Mouse (Mus musculus): Measurements from ENCODE around the gene Gstm5. TPM values are rescaled to one million over a fixed set of nuclear protein-coding genes. Genes with fewer than 3 reads are reported as not detected.

The Gstm5 gene
- polyA plus RNA-seq, 1 experiment from 2014 or later = 230 TPM

DNA sequence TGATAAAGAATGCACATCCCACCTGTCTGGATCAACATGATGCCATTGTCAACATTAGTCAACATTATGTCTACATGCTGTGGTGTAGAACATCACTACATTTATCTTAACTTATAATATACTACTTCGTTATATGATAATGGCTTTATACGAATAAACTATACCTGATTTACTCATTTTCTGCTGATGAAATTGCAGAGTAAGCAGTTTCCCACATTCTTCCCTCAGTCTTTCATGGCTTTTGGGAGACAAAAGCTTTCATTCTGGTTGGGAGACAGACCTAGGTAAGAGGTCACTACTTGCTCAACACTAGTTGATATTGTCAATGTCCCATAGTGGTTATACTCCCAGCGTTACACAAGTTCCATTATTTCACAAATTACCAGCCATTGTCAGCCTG lies 29.7 kb downstream of the Gstm5 start:
- H3K9ac ChIP-seq = no peak overlapping the region
- no peak for ATAC-seq (ENCODE audit: low FRiP score)
- no peaks in the 10 kb centered on the region for H3K36me3 ChIP-seq (replicated peaks)
- H3K4me2 ChIP-seq = no peak overlapping the region
- H3K4me1 ChIP-seq = 0 out of 2 replicates have a peak, but pooled peaks cover 1% of the 10 kb centered on the region
- H3K27ac ChIP-seq = no peak overlapping the region
- no peak overlapping the region for H3K4me3 ChIP-seq (replicated peaks)
- 88% methylated on average over 3 of the region's 3 CpGs for WGBS
- H3K9me3 ChIP-seq = no peaks in the 10 kb centered on the region
- H3K27me3 ChIP-seq = no peaks in the 10 kb centered on the region

DNA sequence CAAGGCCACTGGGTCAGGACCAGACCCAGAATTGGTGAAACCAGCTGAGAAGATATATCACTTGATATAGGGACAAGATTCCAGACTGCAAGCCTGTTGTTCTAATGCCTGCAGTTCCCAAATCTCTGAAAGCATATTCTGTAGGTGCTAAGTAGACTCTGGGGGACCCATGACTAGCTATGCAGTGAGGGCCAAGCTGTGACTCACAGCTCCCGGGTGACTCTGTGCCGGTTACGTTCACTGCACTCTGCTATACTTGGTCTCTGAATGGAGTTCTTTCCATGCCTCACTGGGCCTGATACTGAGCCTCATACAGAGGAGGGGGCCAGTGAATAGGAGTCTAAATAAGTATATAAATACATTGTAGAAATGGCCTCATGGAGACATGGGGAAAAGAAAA lies 32.2 kb downstream of the Gstm5 start:
- Histone ChIP-seq H3K9me3 (no peaks in the 10 kb centered on the region), H3K9ac (no peak overlapping the region), H3K4me1 (peaks cover 16% of the 10 kb centered on the region; the same call in 1 of the 2 replicates), H3K36me3 (replicated peaks) (no peaks in the 10 kb centered on the region), H3K4me3 (replicated peaks) (no peak overlapping the region), H3K27ac (no peak overlapping the region), H3K4me2 (no peak overlapping the region), H3K27me3 (no peaks in the 10 kb centered on the region)
- no peak for ATAC-seq (ENCODE audit: low FRiP score)
- 77% methylated on average over 3 of the region's 3 CpGs for WGBS

DNA sequence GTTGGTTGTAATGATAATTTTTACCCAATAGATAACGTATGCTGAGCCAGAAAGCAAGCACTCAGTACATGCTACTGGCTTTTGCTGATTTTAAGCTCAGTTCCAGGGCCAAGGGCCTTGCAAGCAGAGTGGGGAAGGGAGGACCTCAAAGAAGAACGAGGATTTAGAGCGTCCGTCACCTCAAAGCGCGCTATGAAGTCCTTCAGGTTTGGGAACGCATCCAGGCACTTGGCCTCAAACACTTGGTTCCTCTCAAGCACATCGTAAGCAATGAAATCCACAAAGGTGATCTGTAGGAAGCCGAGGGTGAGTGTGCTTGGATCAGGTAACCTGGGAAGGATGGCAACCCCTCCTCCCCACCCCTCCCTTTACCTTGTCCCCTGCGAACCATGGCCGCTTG lies 33.1 kb downstream of the Gstm5 start:
- 85% methylated on average over 11 of the region's 11 CpGs for WGBS
- ATAC-seq (ENCODE audit: low FRiP score) = no peak
- Histone ChIP-seq H3K27ac (no peak overlapping the region), H3K36me3 (replicated peaks) (no peaks in the 10 kb centered on the region), H3K9me3 (no peaks in the 10 kb centered on the region), H3K9ac (no peak overlapping the region), H3K27me3 (peaks cover under 1% of the 10 kb centered on the region; the same call in 1 of the 2 replicates), H3K4me1 (peaks cover 16% of the 10 kb centered on the region; the same call in 1 of the 2 replicates), H3K4me2 (no peak overlapping the region), H3K4me3 (replicated peaks) (no peak overlapping the region)

DNA sequence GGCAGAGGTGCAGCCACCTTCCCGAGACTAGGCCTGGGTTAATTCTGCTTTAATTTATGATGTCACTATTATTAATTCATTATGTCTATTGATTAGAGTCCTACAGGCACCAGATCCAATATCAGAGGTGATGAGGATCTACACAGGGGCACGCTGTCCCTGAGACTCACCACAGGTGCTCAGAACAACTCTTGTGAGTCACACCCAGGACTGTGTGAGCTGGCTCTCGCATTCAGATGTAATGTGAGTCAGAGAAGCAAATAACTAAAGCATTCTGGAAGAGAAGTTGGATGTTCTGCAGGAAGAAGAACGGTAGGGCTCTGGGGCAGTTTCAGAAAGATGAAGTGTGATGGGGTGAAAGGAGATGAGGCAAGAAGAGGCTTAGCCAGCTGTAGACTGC lies 33.6 kb downstream of the Gstm5 start:
- Histone ChIP-seq H3K27ac (no peak overlapping the region), H3K4me1 (peaks cover 16% of the 10 kb centered on the region; the same call in 1 of the 2 replicates), H3K9ac (no peak overlapping the region), H3K27me3 (peaks cover 4% of the 10 kb centered on the region; the same call in 1 of the 2 replicates), H3K9me3 (no peaks in the 10 kb centered on the region), H3K4me3 (replicated peaks) (no peak overlapping the region), H3K36me3 (replicated peaks) (no peaks in the 10 kb centered on the region), H3K4me2 (no peak overlapping the region)
- WGBS = 85% methylated on average over 4 of the region's 4 CpGs
- no peak for ATAC-seq (ENCODE audit: low FRiP score)

DNA sequence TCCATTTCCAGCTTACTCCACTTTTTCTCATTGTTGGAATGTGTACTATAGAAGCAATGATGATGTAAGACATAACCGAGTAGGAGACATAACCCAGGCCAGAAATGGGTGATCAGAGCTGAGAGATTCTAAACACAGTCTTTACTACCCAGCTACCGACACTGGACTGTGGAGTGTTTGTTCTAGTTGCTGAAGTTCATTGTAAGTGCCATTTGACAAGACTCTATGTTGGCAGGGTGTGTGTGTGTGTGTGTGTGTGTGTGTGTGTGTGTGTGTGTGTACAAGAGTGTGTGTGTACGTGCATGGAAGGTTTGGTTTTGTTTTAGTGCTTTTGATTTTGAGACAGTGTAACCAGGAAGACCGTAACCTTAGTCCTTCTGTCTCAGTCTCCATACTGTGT lies 34.1 kb downstream of the Gstm5 start:
- H3K27me3 ChIP-seq = peaks cover 4% of the 10 kb centered on the region; the same call in 1 of the 2 replicates
- ATAC-seq (ENCODE audit: low FRiP score) = no peak
- 86% methylated on average over 4 of the region's 4 CpGs for WGBS

DNA sequence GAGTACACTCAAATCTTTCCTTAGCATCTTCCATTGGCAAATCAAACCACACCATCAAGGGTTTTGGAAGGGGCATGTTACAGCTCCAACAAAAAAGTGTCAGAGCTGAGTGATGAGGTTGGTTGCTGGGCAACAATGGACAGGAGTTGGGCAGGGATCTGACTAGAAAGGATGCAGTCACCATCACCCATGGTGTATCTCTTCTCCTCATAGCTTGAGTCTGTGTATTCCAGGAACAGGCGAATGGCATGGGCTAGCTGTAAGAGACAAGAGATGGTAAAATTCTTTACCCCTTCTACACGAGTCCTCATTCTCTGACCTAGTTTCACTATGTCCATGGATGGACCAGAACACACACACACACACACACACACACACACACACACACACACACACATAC lies 35.5 kb downstream of the Gstm5 start:
- no peaks in the 10 kb centered on the region for H3K36me3 ChIP-seq (replicated peaks)
- no peaks in the 10 kb centered on the region for H3K9me3 ChIP-seq
- ATAC-seq (ENCODE audit: low FRiP score) = no peak; the same call in 1 of the 2 replicates
- H3K4me3 ChIP-seq (replicated peaks) = peak overlapping the region; percentile 35
- H3K27me3 ChIP-seq = peaks cover 4% of the 10 kb centered on the region; the same call in 1 of the 2 replicates
- H3K4me1 ChIP-seq = peaks cover 16% of the 10 kb centered on the region; the same call in 1 of the 2 replicates
- peak overlapping the region; percentile 53 for H3K4me2 ChIP-seq
- H3K9ac ChIP-seq = peak overlapping the region; percentile 47; the same call in 1 of the 2 replicates
- 56% methylated on average over 2 of the region's 2 CpGs for WGBS
- H3K27ac ChIP-seq = peak overlapping the region; percentile 89

More for the DNA sequence above, 34.1 kb downstream of the Gstm5 start:
- Histone ChIP-seq H3K4me3 (replicated peaks) (no peak overlapping the region), H3K4me2 (no peak overlapping the region), H3K36me3 (replicated peaks) (no peaks in the 10 kb centered on the region), H3K9ac (no peak overlapping the region), H3K9me3 (no peaks in the 10 kb centered on the region), H3K4me1 (peaks cover 16% of the 10 kb centered on the region; the same call in 1 of the 2 replicates), H3K27ac (no peak overlapping the region)

DNA sequence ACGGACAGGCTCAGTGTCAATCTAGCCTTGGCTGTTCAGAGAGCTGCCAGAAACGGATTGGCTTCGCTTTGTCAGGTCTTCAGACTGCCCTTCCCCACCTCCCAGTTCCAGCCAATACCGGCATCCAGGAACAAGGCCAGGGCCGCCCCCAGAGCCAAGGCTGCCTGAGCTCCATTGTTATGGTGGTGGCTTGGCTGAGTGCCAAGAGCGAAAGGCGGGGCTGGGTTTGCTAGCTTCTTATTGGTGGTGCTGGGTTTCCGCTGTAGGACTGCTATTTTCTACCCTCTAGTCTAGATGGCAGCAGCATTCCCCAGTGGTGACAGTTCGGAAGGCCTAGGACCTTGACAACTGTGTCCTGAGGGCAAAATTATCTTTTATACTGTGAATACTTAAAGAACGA lies 36.0 kb downstream of the Gstm5 start, which contains the start of gene Gstm7:
Gene Gstm7, minus strand, starts transcription at position 148 of the 400 bp plus-strand sequence.
- Histone ChIP-seq H3K27me3 (peaks cover 4% of the 10 kb centered on the region; the same call in 1 of the 2 replicates), H3K4me3 (replicated peaks) (peak within 1 kb of the TSS; percentile 35), H3K9ac (peak within 1 kb of the TSS; percentile 47; the same call in 1 of the 2 replicates), H3K27ac (peak within 1 kb of the TSS; percentile 89), H3K4me1 (peaks cover 16% of the 10 kb centered on the region; the same call in 1 of the 2 replicates), H3K36me3 (replicated peaks) (no peaks in the 10 kb centered on the region), H3K9me3 (no peaks in the 10 kb centered on the region), H3K4me2 (peak within 1 kb of the TSS; percentile 53)
- peak; percentile 98 for ATAC-seq (ENCODE audit: low FRiP score)
- 3% methylated on average over 10 of the region's 10 CpGs for WGBS

DNA sequence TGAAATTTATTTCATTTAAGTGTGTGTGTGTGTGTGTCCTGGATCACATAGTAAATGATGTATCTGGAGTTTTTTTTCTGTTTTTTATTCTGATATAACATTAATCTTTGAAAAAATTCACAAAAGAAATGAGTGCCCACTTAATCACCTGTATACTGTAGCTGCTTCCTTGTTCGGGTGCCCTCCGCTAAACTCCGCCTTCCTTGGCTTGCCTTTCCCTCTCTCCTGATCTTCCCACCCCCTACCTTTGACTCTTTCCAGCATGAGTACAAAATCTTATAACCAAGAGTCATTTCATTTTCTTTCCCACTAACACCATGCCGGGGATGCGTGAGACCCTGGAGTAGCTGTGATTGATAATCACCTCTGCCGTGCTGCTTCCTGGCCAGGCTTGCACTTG lies 36.5 kb downstream of the Gstm5 start:
- ATAC-seq (ENCODE audit: low FRiP score) = peak; percentile 15
- Histone ChIP-seq H3K27ac (no peak overlapping the region), H3K4me1 (peaks cover 16% of the 10 kb centered on the region; the same call in 1 of the 2 replicates), H3K9me3 (no peaks in the 10 kb centered on the region), H3K36me3 (replicated peaks) (no peaks in the 10 kb centered on the region), H3K27me3 (peaks cover 4% of the 10 kb centered on the region; the same call in 1 of the 2 replicates), H3K4me3 (replicated peaks) (no peak overlapping the region), H3K9ac (no peak overlapping the region), H3K4me2 (no peak overlapping the region)
- WGBS = 75% methylated on average over 6 of the region's 6 CpGs

DNA sequence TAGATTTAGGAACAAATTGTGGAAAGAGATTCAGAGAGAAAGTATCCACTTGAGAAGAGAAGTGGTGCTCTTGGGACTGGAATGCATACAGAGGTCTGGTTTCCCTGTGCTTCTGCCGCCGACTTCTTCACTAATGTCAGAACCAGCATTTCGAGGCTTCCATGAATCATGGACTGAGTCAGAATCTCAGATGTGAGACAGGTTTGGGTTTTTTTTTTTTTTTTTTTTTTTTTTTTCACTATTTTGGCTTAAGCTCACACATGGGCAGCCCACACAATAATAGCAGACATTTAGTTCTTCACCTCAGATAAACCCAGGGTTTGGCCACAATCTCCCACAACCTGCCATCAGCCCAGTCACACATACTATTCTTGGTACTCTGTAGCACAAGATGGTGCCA lies 39.6 kb downstream of the Gstm5 start:
- WGBS = 85% methylated on average over 3 of the region's 3 CpGs
- no peak overlapping the region for H3K4me2 ChIP-seq
- no peak overlapping the region for H3K9ac ChIP-seq
- H3K4me3 ChIP-seq (replicated peaks) = no peak overlapping the region
- no peaks in the 10 kb centered on the region for H3K9me3 ChIP-seq
- no peaks in the 10 kb centered on the region for H3K36me3 ChIP-seq (replicated peaks)
- peaks cover 4% of the 10 kb centered on the region; the same call in 1 of the 2 replicates for H3K27me3 ChIP-seq
- no peak overlapping the region for H3K27ac ChIP-seq
- no peak for ATAC-seq (ENCODE audit: low FRiP score)
- peaks cover 22% of the 10 kb centered on the region for H3K4me1 ChIP-seq

DNA sequence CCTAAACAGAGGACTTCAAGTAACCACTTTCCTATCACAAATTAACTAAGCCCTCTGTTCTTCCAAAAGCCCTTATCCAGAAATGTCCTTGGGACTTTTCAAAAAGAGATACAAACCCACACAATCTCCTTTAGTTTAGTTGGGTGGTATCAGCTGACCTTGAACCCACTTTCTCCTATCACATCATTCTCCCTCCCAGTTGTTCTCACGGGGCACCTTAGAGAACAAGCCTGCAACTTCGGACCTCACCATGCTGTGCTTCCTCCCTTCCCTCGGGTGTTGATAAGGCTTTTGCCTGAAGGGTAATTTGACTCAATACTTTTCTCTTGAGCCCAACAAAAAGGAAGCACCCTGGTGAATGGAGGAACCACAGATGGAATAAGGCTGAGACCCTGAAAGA lies 40.3 kb downstream of the Gstm5 start:
- H3K4me3 ChIP-seq (replicated peaks) = no peak overlapping the region
- no peak overlapping the region for H3K4me2 ChIP-seq
- H3K9ac ChIP-seq = no peak overlapping the region
- H3K36me3 ChIP-seq (replicated peaks) = no peaks in the 10 kb centered on the region
- no peak for ATAC-seq (ENCODE audit: low FRiP score)
- peaks cover 4% of the 10 kb centered on the region; the same call in 1 of the 2 replicates for H3K27me3 ChIP-seq
- H3K27ac ChIP-seq = no peak overlapping the region
- H3K9me3 ChIP-seq = no peaks in the 10 kb centered on the region
- peaks cover 16% of the 10 kb centered on the region for H3K4me1 ChIP-seq
- 65% methylated on average over 3 of the region's 3 CpGs for WGBS

DNA sequence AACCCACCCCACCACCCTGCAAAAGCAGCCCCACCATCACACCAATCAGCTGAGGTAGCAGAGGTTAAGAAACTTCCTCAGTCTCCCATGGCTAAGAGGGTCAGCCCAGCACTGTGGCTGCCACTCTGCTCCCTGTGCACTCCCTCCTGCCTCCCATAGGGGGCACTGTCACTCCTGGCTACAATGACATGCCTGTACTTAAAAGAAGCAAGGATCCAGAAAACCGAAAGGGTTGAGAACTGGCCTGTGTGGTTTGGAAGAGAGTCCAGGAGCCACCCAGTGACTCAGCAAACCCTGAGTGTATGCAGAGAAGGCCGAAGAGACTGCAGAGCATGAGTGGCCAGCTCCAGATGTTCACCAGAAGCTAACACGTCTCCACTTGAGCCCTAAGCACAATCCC lies 43.8 kb downstream of the Gstm5 start:
- Histone ChIP-seq H3K9ac (no peak overlapping the region), H3K9me3 (no peaks in the 10 kb centered on the region), H3K4me3 (replicated peaks) (no peak overlapping the region), H3K4me1 (peaks cover 17% of the 10 kb centered on the region), H3K4me2 (no peak overlapping the region), H3K27ac (no peak overlapping the region), H3K27me3 (no peaks in the 10 kb centered on the region), H3K36me3 (replicated peaks) (no peaks in the 10 kb centered on the region)
- 55% methylated on average over 3 of the region's 3 CpGs for WGBS
- peak; percentile 16; the same call in 1 of the 2 replicates for ATAC-seq (ENCODE audit: low FRiP score)

DNA sequence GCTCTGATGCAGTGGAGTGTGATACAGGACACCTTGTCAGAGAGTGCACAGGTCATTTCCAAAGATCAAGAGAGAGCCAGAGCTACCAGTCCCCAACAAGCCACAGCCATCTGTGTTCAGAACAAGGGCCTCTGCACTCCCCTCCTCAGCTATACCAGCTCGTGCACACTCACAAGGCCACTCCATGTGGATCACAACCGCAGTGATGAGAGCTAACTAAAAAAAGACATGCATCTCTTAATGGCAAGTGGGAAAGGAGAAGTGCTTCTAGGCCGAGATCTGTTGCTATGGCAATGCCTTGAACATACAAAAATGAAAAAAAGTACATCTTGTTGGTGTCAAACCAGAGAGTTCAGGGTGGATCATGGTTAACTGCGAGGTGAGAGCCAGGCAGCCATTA lies 44.2 kb downstream of the Gstm5 start:
- Histone ChIP-seq H3K27me3 (no peaks in the 10 kb centered on the region), H3K4me1 (peaks cover 17% of the 10 kb centered on the region), H3K36me3 (replicated peaks) (no peaks in the 10 kb centered on the region), H3K4me3 (replicated peaks) (no peak overlapping the region), H3K9ac (no peak overlapping the region), H3K27ac (no peak overlapping the region), H3K9me3 (no peaks in the 10 kb centered on the region), H3K4me2 (no peak overlapping the region)
- 64% methylated on average over 4 of the region's 4 CpGs for WGBS
- ATAC-seq (ENCODE audit: low FRiP score) = no peak

DNA sequence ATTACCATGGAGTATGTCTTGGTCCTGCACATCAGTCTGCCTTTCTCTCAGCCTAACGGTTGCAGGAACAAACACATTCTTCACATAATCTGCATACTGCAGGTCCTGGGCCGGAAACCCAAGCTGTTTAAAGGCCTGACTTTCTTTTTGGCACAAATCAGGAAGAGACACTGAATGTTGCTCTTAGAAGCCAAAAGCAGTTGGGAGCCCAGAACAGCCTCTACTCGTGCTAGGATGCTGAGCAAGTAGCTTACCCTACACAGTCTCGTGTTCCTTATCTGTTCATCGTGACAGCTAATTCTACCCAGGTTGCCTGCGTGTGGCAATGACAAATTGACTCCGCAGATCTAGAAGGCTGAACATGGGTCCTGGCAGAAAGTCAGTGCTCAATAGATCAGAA lies 44.9 kb downstream of the Gstm5 start:
- Histone ChIP-seq H3K27ac (no peak overlapping the region), H3K4me3 (replicated peaks) (no peak overlapping the region), H3K4me2 (no peak overlapping the region), H3K36me3 (replicated peaks) (no peaks in the 10 kb centered on the region), H3K27me3 (no peaks in the 10 kb centered on the region), H3K9ac (no peak overlapping the region), H3K9me3 (no peaks in the 10 kb centered on the region), H3K4me1 (peaks cover 17% of the 10 kb centered on the region)
- ATAC-seq (ENCODE audit: low FRiP score) = no peak
- 89% methylated on average over 7 of the region's 7 CpGs for WGBS

All from forebrain, embryonic 12.5 days (tissue).